Mouse (Mus musculus): Measurements from ENCODE around the gene Vwa5b1.

GRCm38 (mm10) chr4:138553116-138553515 is 82.6 kb downstream of the Vwa5b1 start:
- no peak for TF ChIP-seq CTCF (IDR thresholded peaks at IDR 0.05)
- TF ChIP-seq EP300 (IDR thresholded peaks at IDR 0.05): no peak
